Mouse (Mus musculus): ENCODE data around the gene Pkdcc. TPM values are rescaled to one million over a fixed set of nuclear protein-coding genes. Genes with fewer than 3 reads are reported as not detected.

The Pkdcc gene
- polyA plus RNA-seq, 1 experiment = 7.3 TPM

DNA sequence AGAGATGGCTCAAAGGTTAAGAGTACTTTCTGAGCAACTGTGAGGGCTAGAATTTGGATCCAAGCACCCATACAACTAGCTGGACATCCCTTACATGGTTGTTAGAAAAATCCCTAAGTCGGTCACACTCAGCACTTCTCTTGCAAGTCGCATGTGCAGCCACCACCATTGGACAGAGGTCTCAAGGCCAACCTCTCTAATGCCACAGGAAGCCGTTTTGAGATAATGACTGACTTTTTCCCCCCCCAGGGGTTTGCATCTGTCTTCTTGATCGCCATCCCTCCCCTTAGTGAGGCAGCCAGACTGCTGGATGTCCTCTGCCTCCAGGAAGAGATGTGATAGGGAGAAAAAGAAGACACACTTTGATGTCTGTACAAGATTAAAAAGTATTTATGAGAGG lies 32.1 kb downstream of the Pkdcc start:
- Histone ChIP-seq H3K4me3 (ENCODE audit: insufficient read depth, low read depth, low read length) (no peak overlapping the region), H3K27ac (replicated peaks; ENCODE audit: low read depth, low read length) (no peak overlapping the region), H3K4me1 (ENCODE audit: control insufficient read depth, insufficient read depth, insufficient read length, low read length) (no peaks in the 10 kb centered on the region)

DNA sequence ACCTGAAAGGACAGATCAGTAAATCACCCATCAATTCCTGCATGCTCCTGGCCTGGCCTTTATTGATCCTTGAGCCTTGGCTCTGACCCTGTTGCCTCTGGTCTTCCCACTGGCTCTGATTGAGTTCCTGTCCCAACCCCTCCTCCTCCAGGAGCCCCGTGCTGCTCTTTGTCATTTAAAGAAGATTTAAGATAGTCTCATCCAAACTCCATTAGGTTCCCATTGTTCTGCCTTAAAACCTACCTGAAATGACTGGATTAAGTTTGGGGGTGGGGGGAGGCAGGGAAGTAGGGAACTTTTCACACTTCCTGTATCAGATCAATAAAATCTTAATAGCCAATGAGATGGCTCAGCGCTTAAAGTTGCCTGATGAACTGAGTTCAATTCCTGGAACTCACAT lies 33.4 kb downstream of the Pkdcc start:
- Histone ChIP-seq H3K4me3 (ENCODE audit: insufficient read depth, low read depth, low read length) (no peak overlapping the region), H3K4me1 (ENCODE audit: control insufficient read depth, insufficient read depth, insufficient read length, low read length) (no peaks in the 10 kb centered on the region), H3K27ac (replicated peaks; ENCODE audit: low read depth, low read length) (no peak overlapping the region)

DNA sequence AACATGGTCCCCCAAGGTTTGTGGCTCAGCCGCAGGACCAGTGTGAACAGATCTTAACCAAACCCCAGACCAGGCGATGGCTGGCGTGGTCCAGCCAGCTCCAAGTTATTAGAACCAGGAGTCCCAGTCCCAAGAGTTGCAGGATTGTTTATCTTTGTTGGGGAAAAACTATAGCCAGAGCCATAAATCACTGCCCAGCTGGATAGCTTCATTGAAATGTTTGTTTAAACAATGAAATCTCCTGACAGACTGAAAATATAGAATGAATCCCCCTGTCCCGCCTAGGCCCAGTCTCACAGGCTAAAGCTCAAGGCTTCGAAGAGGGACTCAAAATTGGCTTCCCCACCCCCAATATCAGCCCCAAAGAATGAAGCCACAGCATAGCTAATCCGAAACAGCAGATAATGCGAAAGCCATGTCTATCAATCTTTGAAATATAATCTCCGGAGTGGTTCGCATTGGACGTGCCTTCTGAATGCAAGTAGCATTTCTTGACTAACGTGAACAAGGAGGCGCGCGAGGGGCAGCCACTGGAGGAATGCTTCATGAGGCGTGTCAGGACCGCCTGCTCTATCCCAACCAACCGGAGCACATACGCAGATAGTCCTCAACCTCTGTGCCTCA lies 35.9 kb downstream of the Pkdcc start:
- H3K4me3 ChIP-seq (ENCODE audit: insufficient read depth, low read depth, low read length) = no peak overlapping the region
- H3K4me1 ChIP-seq (ENCODE audit: control insufficient read depth, insufficient read depth, insufficient read length, low read length) = no peaks in the 10 kb centered on the region
- H3K27ac ChIP-seq (replicated peaks; ENCODE audit: low read depth, low read length) = no peak overlapping the region

DNA sequence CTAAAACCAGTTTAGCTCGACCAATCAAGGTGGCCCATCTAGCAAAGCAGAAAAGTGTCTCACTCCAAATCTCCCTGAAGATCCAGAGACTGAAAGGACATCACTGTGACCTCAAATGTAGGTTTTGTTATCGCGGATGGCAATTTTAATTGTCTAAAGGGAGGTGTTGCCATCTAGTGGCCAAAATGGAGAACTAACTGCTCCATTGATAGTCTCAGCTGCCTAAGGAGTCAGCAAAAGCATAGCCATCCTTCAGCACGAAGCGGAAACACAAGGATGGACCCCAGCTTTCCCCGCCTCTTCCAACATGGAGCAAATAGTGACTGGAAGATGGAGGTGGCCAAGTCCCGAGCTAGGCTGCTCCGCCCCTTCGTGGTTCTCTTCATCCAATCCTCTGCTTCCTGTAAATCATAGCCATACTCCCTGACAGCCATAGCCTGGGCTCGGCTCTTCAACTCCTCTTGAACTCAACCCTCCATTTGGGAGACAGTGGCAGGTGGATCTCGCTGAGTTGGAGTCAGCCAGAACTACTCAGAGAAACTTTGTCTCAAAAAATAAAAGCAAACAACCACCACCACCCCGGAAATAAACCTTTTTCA lies 38.1 kb downstream of the Pkdcc start:
- Histone ChIP-seq H3K27ac (replicated peaks; ENCODE audit: low read depth, low read length) (no peak overlapping the region), H3K4me3 (ENCODE audit: insufficient read depth, low read depth, low read length) (no peak overlapping the region), H3K4me1 (ENCODE audit: control insufficient read depth, insufficient read depth, insufficient read length, low read length) (no peaks in the 10 kb centered on the region)

GRCm38 (mm10) chr17:83267202-83268128 lies 52.4 kb downstream of the Pkdcc start:
- no peaks in the 10 kb centered on the region for H3K4me1 ChIP-seq (ENCODE audit: control insufficient read depth, insufficient read depth, insufficient read length, low read length)
- H3K27ac ChIP-seq (replicated peaks; ENCODE audit: low read depth, low read length) = no peak overlapping the region
- peak overlapping the region; percentile 39 for H3K4me3 ChIP-seq (ENCODE audit: insufficient read depth, low read depth, low read length)

DNA sequence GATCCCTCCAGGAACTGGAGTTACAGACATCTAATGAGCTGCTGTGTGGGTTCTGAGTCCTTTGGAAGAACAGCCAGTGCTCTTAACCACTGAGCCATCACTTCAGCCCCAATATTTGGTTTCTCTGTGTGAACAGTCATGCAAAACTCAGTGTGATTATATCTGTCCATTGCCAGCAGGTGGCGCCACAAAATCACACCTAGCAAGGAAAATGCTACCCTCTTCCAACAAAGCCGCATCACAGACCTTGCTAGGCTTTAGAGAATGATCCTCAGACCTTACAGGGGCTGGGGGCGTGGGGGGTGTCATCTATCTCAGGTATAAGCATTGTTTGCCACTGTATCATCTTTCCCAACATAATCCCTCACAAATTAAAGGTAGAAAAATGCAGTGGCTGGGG lies 56.4 kb downstream of the Pkdcc start:
- Histone ChIP-seq H3K4me1 (ENCODE audit: control insufficient read depth, insufficient read depth, insufficient read length, low read length) (peaks cover 4% of the 10 kb centered on the region; the same call in 1 of the 2 replicates), H3K27ac (replicated peaks; ENCODE audit: low read depth, low read length) (no peak overlapping the region), H3K4me3 (ENCODE audit: insufficient read depth, low read depth, low read length) (no peak overlapping the region)

GRCm38 (mm10) chr17:83272641-83273040 lies 57.5 kb downstream of the Pkdcc start:
- H3K4me1 ChIP-seq (ENCODE audit: control insufficient read depth, insufficient read depth, insufficient read length, low read length) = peaks cover 4% of the 10 kb centered on the region; the same call in 1 of the 2 replicates
- H3K4me3 ChIP-seq (ENCODE audit: insufficient read depth, low read depth, low read length) = no peak overlapping the region
- H3K27ac ChIP-seq (replicated peaks; ENCODE audit: low read depth, low read length) = no peak overlapping the region

DNA sequence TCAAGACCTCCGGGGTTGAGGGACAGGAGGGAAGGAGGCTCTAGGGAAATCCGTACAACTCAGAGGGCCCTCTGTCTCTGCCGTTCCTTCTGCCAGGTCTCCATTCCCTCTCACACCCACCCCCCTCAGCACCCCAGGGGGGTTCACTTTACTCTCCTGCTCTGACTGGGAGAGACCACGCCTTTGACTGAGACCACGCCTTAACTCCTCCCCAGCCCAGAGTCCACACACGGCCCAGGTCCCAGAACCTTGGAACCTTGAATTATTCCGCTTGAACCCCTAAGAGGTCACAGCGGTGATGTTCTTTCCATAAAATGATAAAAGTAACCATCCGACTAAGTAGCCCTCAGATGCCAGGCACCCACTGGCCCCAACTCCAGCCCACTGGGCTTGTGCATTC lies 58.5 kb downstream of the Pkdcc start:
- H3K27ac ChIP-seq (replicated peaks; ENCODE audit: low read depth, low read length) = no peak overlapping the region
- no peak overlapping the region for H3K4me3 ChIP-seq (ENCODE audit: insufficient read depth, low read depth, low read length)
- peaks cover 4% of the 10 kb centered on the region; the same call in 1 of the 2 replicates for H3K4me1 ChIP-seq (ENCODE audit: control insufficient read depth, insufficient read depth, insufficient read length, low read length)

DNA sequence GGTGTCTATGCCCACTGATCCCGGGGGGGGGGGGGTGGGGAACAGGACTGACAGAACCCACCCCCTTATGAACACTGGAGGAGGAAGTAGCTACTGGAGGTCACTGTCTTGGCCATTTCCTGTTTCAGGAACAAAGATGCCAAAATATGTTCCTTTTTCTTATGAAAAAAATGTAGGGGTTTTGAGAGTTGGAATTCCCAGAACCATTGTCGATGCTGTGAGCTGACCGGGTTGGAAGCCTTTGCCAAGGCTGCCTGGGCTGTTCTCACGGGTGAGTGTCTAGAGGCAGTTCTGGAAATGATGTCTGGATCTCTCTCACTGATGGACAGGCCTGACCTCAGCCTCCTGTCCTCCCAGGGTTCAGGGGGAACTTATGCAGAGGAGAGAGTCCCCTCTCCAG lies 59.0 kb downstream of the Pkdcc start:
- Histone ChIP-seq H3K4me3 (ENCODE audit: insufficient read depth, low read depth, low read length) (no peak overlapping the region), H3K4me1 (ENCODE audit: control insufficient read depth, insufficient read depth, insufficient read length, low read length) (peaks cover 4% of the 10 kb centered on the region; the same call in 1 of the 2 replicates), H3K27ac (replicated peaks; ENCODE audit: low read depth, low read length) (peak overlapping the region; percentile 53)

Other genes with a start within 250 kb of the Pkdcc start
- gene Eml4, start 135.6 kb downstream of the Pkdcc start, polyA plus RNA-seq (2012; ENCODE audit: insufficient read depth, insufficient read length, missing spikeins) = 2.5 and 2.7 TPM in 2 replicates